Comparison of ENCODE assay signal across 7 mouse cellular contexts in genomic region chr11:106255174-106255573, GRCm38 (mm10). TPM values are rescaled to one million over a fixed set of nuclear protein-coding genes. Genes with fewer than 3 reads are reported as not detected.
A peak's percentile ranks its signal among the peaks of the same experiment; 100 is the strongest.
DNase-seq lines count a peak whose midpoint lies in the region; ATAC-seq and TF ChIP-seq lines count a peak whose summit lies in the region.

No protein-coding gene starts in this region.

- peak overlapping the region; percentile 50; the same call in 1 of the 2 replicates for H3K27ac ChIP-seq in lung, embryonic 14.5 days (ENCODE audit: low read depth)
- H3K27ac ChIP-seq in embryonic facial prominence, embryonic 11.5 days (replicated peaks; ENCODE audit: low read depth, low read length): no peak overlapping the region
- H3K27ac ChIP-seq in hindbrain, embryonic 13.5 days: no peak overlapping the region
- no peak overlapping the region for H3K27ac ChIP-seq in midbrain, embryonic 12.5 days (replicated peaks)

- no peaks in the 10 kb centered on the region for H3K27me3 ChIP-seq in lung, embryonic 14.5 days (ENCODE audit: insufficient read depth, low read length)
- H3K27me3 ChIP-seq in embryonic facial prominence, embryonic 11.5 days (ENCODE audit: control insufficient read depth, insufficient read depth, low read length): no peaks in the 10 kb centered on the region
- H3K27me3 ChIP-seq in hindbrain, embryonic 13.5 days: no peaks in the 10 kb centered on the region
- H3K27me3 ChIP-seq in midbrain, embryonic 12.5 days: no peaks in the 10 kb centered on the region

- H3K9ac ChIP-seq in lung, embryonic 14.5 days: peak overlapping the region; percentile 78
- H3K9ac ChIP-seq in embryonic facial prominence, embryonic 11.5 days (replicated peaks; ENCODE audit: low read length): peak overlapping the region; percentile 65
- peak overlapping the region; percentile 88 for H3K9ac ChIP-seq in hindbrain, embryonic 13.5 days
- H3K9ac ChIP-seq in midbrain, embryonic 12.5 days (replicated peaks): peak overlapping the region; percentile 60

- TF ChIP-seq CTCF in lung, embryonic 14.5 days (IDR thresholded peaks at IDR 0.05; ENCODE audit: low read depth): no peak

- H3K4me1 ChIP-seq in lung, embryonic 14.5 days (ENCODE audit: insufficient read depth): peaks cover 10% of the 10 kb centered on the region; the same call in 1 of the 2 replicates
- H3K4me1 ChIP-seq in embryonic facial prominence, embryonic 11.5 days (ENCODE audit: control insufficient read depth, insufficient read depth, low read length): 0 out of 2 replicates have a peak, but pooled peaks cover 2% of the 10 kb centered on the region
- peaks cover 29% of the 10 kb centered on the region for H3K4me1 ChIP-seq in hindbrain, embryonic 13.5 days (replicated peaks)
- H3K4me1 ChIP-seq in midbrain, embryonic 12.5 days: peaks cover 22% of the 10 kb centered on the region

- 2% methylated on average over 22 of the region's 22 CpGs for WGBS in lung, embryonic 14.5 days
- WGBS in embryonic facial prominence, embryonic 11.5 days: 5% methylated on average over 22 of the region's 22 CpGs
- WGBS in hindbrain, embryonic 13.5 days: 4% methylated on average over 22 of the region's 22 CpGs
- 4% methylated on average over 22 of the region's 22 CpGs for WGBS in midbrain, embryonic 12.5 days

- ATAC-seq in lung, embryonic 14.5 days (ENCODE audit: insufficient read depth): peak; percentile 0; the same call in 1 of the 2 replicates
- no peak for ATAC-seq in embryonic facial prominence, embryonic 11.5 days (replicated peaks; ENCODE audit: insufficient number of reproducible peaks, low FRiP score, low TSS enrichment, low read depth)
- ATAC-seq in hindbrain, embryonic 13.5 days (ENCODE audit: low FRiP score): peak; percentile 1; the same call in 1 of the 2 replicates
- ATAC-seq in midbrain, embryonic 12.5 days (ENCODE audit: low FRiP score, low read depth): no peak

- peak; percentile 21 for DNase-seq in lung, embryonic 14.5 days
- no peak for DNase-seq in lung, postnatal 10 days
- no peak for DNase-seq in embryonic facial prominence, embryonic 11.5 days (ENCODE audit: low spot score)
- DNase-seq in c-Kit-positive CD71-positive TER-119-positive erythroid progenitor cells, embryonic 14.5 days (ENCODE audit: low spot score): no peak
- DNase-seq in gastrocnemius, postnatal 4 days (ENCODE audit: low spot score in 2 of 2): no peak

- peak overlapping the region; percentile 95 for H3K4me2 ChIP-seq in lung, embryonic 14.5 days
- peak overlapping the region; percentile 90 for H3K4me2 ChIP-seq in embryonic facial prominence, embryonic 11.5 days (ENCODE audit: low read depth, low read length)
- peak overlapping the region; percentile 99 for H3K4me2 ChIP-seq in hindbrain, embryonic 13.5 days
- peak overlapping the region; percentile 81 for H3K4me2 ChIP-seq in midbrain, embryonic 12.5 days (replicated peaks)

- H3K4me3 ChIP-seq in lung, embryonic 14.5 days (ENCODE audit: low read depth, low read length): peak overlapping the region; percentile 81
- peak overlapping the region; percentile 59 for H3K4me3 ChIP-seq in embryonic facial prominence, embryonic 11.5 days (ENCODE audit: low read depth, low read length)
- peak overlapping the region; percentile 84 for H3K4me3 ChIP-seq in hindbrain, embryonic 13.5 days
- peak overlapping the region; percentile 86 for H3K4me3 ChIP-seq in midbrain, embryonic 12.5 days

- H3K36me3 ChIP-seq in lung, embryonic 14.5 days (ENCODE audit: insufficient read depth): peaks cover 66% of the 10 kb centered on the region
- peaks cover 13% of the 10 kb centered on the region for H3K36me3 ChIP-seq in embryonic facial prominence, embryonic 11.5 days (replicated peaks; ENCODE audit: control insufficient read depth, insufficient read depth, low read depth, low read length)
- H3K36me3 ChIP-seq in hindbrain, embryonic 13.5 days: peaks cover 53% of the 10 kb centered on the region
- peaks cover 61% of the 10 kb centered on the region for H3K36me3 ChIP-seq in midbrain, embryonic 12.5 days

- H3K9me3 ChIP-seq in lung, embryonic 14.5 days (ENCODE audit: low read depth, low read length): no peaks in the 10 kb centered on the region
- H3K9me3 ChIP-seq in embryonic facial prominence, embryonic 11.5 days (replicated peaks; ENCODE audit: control insufficient read depth, low read length): no peaks in the 10 kb centered on the region
- H3K9me3 ChIP-seq in hindbrain, embryonic 13.5 days: no peaks in the 10 kb centered on the region
- no peaks in the 10 kb centered on the region for H3K9me3 ChIP-seq in midbrain, embryonic 12.5 days

RNA-seq across cellular contexts. Expression of gene Ftsj3, which starts 0.7 kb away (rescaled TPM):
- polyA plus RNA-seq in lung, embryonic 14.5 days (2014; fragmentation: Nextera tagmentation; extraction: Ambion mirVana): 60.7 and 66.9 TPM in 2 replicates
- 76.2 and 80.5 TPM in 2 replicates for polyA plus RNA-seq in embryonic facial prominence, embryonic 11.5 days (2014; fragmentation: Nextera tagmentation; extraction: Ambion mirVana)
- 37.4 and 38.3 TPM in 2 replicates for polyA plus RNA-seq in hindbrain, embryonic 13.5 days (2015; fragmentation: Nextera tagmentation; extraction: Ambion mirVana)
- polyA plus RNA-seq in midbrain, embryonic 12.5 days (2016; fragmentation: Nextera tagmentation; extraction: Ambion mirVana): 56.5 and 58.0 TPM in 2 replicates
- 10 to 100 TPM; 32.6 to 34.6 TPM for total RNA-seq in gastrocnemius, postnatal 4 days (2021)

RNA-seq across cellular contexts. Expression of gene Psmc5, which starts 0.8 kb away (rescaled TPM):
- 275 and 288 TPM in 2 replicates for polyA plus RNA-seq in lung, embryonic 14.5 days (2014; fragmentation: Nextera tagmentation; extraction: Ambion mirVana)
- 389 and 396 TPM in 2 replicates for polyA plus RNA-seq in embryonic facial prominence, embryonic 11.5 days (2014; fragmentation: Nextera tagmentation; extraction: Ambion mirVana)
- polyA plus RNA-seq in hindbrain, embryonic 13.5 days (2015; fragmentation: Nextera tagmentation; extraction: Ambion mirVana): 339 and 341 TPM in 2 replicates
- polyA plus RNA-seq in midbrain, embryonic 12.5 days (2016; fragmentation: Nextera tagmentation; extraction: Ambion mirVana): 321 and 324 TPM in 2 replicates
- total RNA-seq in gastrocnemius, postnatal 4 days (2021): 100 to 1,000 TPM; 123 to 146 TPM

RNA-seq across cellular contexts. Expression of gene Smarcd2, which starts 17.6 kb away (rescaled TPM):
- 81.2 and 91.0 TPM in 2 replicates for polyA plus RNA-seq in lung, embryonic 14.5 days (2014; fragmentation: Nextera tagmentation; extraction: Ambion mirVana)
- polyA plus RNA-seq in embryonic facial prominence, embryonic 11.5 days (2014; fragmentation: Nextera tagmentation; extraction: Ambion mirVana): 57.0 and 60.6 TPM in 2 replicates
- polyA plus RNA-seq in hindbrain, embryonic 13.5 days (2015; fragmentation: Nextera tagmentation; extraction: Ambion mirVana): 14.3 and 16.0 TPM in 2 replicates
- polyA plus RNA-seq in midbrain, embryonic 12.5 days (2016; fragmentation: Nextera tagmentation; extraction: Ambion mirVana): 23.9 and 24.1 TPM in 2 replicates
- 10 to 100 TPM; 36.6 to 38.1 TPM for total RNA-seq in gastrocnemius, postnatal 4 days (2021)

RNA-seq across cellular contexts. Expression of gene Tcam1, which starts 21.3 kb away (rescaled TPM):
- polyA plus RNA-seq in lung, embryonic 14.5 days (2014; fragmentation: Nextera tagmentation; extraction: Ambion mirVana): 0.18 and 0.39 TPM in 2 replicates
- polyA plus RNA-seq in embryonic facial prominence, embryonic 11.5 days (2014; fragmentation: Nextera tagmentation; extraction: Ambion mirVana): 0.13 and 0.15 TPM in 2 replicates
- 0.12 and 0.21 TPM in 2 replicates for polyA plus RNA-seq in hindbrain, embryonic 13.5 days (2015; fragmentation: Nextera tagmentation; extraction: Ambion mirVana)
- 0.17 and 0.24 TPM in 2 replicates for polyA plus RNA-seq in midbrain, embryonic 12.5 days (2016; fragmentation: Nextera tagmentation; extraction: Ambion mirVana)
- under 1 TPM; 0.12 to 0.29 TPM for total RNA-seq in gastrocnemius, postnatal 4 days (2021)

RNA-seq across cellular contexts. Expression of gene Ddx42, which starts 38.4 kb away (rescaled TPM):
- polyA plus RNA-seq in lung, embryonic 14.5 days (2014; fragmentation: Nextera tagmentation; extraction: Ambion mirVana): 75.5 and 82.1 TPM in 2 replicates
- polyA plus RNA-seq in embryonic facial prominence, embryonic 11.5 days (2014; fragmentation: Nextera tagmentation; extraction: Ambion mirVana): 95.4 and 102 TPM in 2 replicates
- 92.0 and 96.2 TPM in 2 replicates for polyA plus RNA-seq in hindbrain, embryonic 13.5 days (2015; fragmentation: Nextera tagmentation; extraction: Ambion mirVana)
- polyA plus RNA-seq in midbrain, embryonic 12.5 days (2016; fragmentation: Nextera tagmentation; extraction: Ambion mirVana): 113 and 120 TPM in 2 replicates
- 10 to 100 TPM; 46.1 to 47.3 TPM for total RNA-seq in gastrocnemius, postnatal 4 days (2021)

Comparison
In these comparisons a context has a peak if more than half of its experiments do, and no peak if none do; other contexts are left out.
1. ATAC-seq: peak in lung, embryonic 14.5 days (single experiment) and hindbrain, embryonic 13.5 days (single experiment); none in embryonic facial prominence, embryonic 11.5 days (single experiment) and midbrain, embryonic 12.5 days (single experiment).
2. Peak in every context shown above with its lines, with median percentiles within 50 percentile points of each other: H3K4me2 ChIP-seq, H3K4me3 ChIP-seq and H3K9ac ChIP-seq.